Mouse (Mus musculus): ENCODE measurements around the gene Gab1. TPM values are rescaled to one million over a fixed set of nuclear protein-coding genes. Genes with fewer than 3 reads are reported as not detected.

The Gab1 gene
- total RNA-seq, 2 experiments from 2014 or later, result 34.6 TPM

GRCm38 (mm10) chr8:80845284-80845683 lies 35.0 kb downstream of the Gab1 start:
- DNase-seq (ENCODE audit: low spot score in 2 of 2), result no peak

DNA sequence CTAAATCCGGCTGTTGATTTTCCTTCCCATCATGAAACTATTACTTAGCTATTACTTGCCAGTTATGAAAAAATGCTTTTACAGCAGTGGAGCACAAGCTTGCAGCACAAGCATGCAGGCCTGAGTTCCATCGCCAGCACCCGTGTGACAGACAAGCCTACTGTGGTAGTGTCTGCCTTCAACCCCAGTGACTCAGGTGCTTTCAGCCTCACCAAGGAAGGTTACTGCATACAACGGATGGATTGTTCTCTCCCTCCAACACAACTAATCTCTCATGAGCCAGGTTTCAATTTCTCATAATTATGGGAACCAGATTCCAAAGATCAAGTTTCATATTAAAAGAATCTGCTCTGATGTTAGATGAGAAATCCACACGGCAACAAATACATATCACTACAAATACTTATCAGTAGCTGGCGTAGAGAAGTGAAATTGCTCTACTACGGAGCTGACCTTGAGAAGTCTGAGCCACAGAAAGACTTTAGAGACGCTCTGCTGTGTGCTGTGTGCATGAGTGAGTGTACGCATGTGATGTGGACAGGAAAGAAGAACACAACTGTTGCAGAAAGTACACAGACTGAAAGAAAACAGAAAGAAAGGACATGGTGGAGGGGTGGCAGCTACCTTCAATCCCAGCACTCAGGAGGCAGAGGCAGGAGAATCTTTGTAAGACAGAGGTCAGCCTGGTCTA lies 36.4 kb downstream of the Gab1 start:
- DNase-seq (ENCODE audit: low spot score in 2 of 2), result no peak

DNA sequence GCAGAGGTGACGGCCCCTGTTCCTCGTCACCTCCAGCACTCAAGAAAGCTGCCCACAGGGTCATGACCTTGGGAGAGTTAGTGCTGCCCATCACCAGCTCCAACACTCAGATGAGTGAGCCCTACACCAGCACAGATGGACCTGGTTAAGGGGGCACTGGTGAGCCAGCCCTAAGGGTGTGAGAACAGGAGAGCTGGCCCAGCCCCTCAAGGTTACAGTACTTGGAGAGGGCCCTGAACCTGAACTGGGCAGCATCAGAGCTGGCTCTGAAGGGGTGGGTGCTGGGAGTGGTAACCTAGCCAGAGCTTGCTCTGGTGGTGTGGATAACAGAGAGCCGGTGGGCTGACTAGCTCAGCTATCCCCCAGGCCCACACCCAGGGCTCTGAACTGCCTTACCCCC lies 37.8 kb downstream of the Gab1 start:
- DNase-seq (ENCODE audit: low spot score in 2 of 2), result no peak

- no peak for DNase-seq (ENCODE audit: low spot score in 2 of 2)
These were observed 40.2 kb downstream of the Gab1 start for GRCm38 (mm10) chr8:80840090-80840489.

DNA sequence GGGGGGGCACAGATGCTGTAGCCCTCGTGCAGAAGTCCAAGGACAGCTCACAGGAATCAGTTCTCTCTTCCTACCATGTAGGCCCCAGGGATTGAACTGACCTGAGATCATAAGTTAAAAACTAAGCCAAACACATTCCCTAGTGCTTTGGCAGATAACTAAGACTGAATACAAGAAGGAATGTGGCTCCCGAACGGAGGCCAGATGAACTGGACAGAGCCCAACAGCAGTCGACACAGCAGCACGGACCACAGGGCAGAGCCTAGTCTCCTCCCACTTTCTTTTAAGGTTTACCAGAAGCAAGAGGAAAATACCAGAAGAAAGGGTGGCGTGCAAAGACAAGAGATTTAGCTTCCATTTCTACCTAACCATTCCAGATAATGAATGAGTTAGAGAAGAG lies 42.1 kb downstream of the Gab1 start:
- no peak for DNase-seq (ENCODE audit: low spot score in 2 of 2)

DNA sequence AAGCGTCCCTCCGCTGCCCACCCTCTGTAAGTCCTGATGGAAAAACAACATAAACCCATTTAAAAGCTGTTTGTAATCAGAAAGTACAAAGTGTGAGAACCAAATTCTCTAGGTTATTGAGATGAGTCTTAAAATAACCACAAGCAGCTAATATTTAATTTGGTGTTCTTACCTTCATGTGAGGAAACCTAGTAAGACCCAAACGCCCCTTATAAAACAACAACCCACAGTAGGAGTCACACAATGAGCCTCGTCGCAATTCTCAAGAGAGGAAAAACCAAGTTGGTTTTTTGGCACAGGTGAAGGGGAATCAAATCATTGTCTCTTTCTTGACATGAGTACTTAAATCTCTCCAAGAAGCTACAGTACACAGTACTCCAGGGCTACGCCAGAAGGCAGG lies 44.9 kb downstream of the Gab1 start:
- no peak for DNase-seq (ENCODE audit: low spot score in 2 of 2)

DNA sequence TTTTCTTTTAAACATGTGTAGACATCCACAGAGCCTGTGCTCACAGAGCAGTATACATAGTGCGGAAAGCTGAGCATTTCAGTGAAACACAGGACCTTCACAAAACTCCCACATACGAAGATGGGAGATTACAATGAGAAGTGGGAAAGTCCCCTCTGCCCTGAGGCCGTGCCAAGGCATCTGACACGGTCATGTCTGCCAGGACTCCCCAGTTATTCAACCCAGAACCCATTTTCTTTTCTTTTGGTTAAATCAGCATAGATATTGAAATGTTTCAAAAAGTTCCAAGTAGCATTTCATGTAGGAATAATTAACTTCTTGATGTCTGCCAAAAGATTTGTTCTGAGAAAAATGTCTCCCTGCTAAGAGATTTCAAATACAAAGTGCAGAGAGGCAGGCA lies 45.9 kb downstream of the Gab1 start:
- no peak for DNase-seq (ENCODE audit: low spot score in 2 of 2)

DNA sequence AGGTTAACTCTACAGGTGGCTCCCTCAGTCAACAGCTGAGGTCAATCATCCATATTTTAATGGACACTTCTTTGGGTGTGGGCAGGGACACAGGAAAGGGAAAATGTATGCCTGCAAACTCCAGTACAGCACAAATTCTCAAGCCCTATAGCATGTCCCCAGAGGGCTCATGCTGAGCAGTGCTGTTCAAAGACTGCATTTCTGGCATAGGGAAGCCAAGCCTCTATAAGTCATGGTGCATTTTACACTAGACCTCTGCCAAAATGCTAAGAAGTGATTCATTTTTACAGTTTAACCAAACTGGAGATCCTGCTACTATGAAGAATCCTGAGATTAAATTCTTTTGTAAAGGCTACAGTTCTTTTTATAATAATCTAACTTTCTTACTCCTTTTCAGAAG lies 47.8 kb downstream of the Gab1 start:
- no peak for DNase-seq (ENCODE audit: low spot score in 2 of 2)

DNA sequence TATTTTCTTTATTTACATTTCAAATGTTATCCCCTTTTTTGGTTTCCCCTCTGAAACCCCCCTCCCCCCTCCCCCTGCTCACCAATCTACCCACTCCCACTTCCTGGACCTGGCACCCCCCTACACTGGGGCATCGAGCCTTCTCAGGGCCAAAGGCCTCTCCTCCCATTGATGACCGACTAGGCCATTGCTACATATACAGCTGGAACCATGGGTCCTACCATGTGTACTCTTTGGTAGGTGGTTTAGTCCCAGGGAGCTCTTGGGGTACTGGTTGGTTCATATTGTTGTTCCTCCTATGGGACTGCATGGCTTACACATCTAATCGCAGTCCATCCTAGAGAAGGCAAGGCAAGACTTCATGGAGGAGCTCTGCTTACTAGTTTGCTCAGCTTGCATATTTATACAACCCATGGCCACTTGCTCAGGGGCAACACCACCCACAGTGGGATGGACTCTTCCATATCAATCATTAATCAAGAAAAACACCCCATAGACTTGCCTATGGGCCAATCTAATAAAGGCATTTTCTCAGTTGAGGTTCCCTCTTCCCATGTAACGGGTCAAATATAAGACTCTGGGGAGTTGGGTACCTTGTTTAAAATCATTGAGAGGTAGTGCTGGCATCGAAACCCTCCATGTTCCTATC lies 48.3 kb downstream of the Gab1 start:
- DNase-seq (ENCODE audit: low spot score in 2 of 2), result no peak

- DNase-seq (ENCODE audit: low spot score in 2 of 2), result peak in 1 of 2 experiments; percentile 14
These were observed 49.4 kb downstream of the Gab1 start for GRCm38 (mm10) chr8:80830724-80831566.

DNA sequence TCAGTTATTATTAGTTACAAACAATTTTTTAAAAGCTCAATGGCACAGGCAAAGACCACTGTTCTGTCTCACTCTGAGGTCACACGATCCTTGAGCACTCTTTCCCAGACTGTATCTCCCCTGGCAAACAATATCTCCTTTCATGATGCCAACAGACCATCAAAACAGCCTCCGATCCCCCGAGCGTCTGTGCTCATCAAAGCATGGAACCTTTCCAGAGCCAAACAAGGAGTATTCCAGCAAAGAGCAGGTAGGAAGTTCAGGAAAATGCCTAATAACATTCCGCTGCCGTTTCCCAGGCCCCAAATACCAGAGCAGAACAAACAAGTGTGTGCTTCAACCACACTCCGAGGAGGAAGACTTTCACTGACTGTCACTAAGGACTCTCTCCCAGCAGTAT lies 50.2 kb downstream of the Gab1 start:
- DNase-seq (ENCODE audit: low spot score in 2 of 2), result no peak

DNA sequence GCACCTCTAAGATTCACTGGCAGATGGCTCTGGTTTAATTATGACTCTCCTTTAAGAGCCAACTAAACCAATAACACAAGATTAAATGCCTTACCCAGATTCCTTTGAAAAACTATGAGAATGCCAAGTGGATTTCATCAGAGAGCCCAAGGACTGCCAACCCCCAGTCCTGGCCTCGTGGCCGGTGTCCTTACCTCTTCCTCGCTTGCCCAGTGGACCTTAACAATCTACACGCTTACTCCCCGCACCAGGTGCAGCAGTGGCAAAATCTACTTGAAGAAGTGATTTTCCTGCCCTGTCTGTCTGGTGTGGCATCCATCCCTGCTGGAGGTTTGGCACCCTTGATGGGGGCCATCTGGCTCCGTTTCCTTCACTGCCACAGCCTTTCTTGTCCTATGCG lies 53.3 kb downstream of the Gab1 start:
- no peak for DNase-seq (ENCODE audit: low spot score in 2 of 2)

GRCm38 (mm10) chr8:80825136-80825535 lies 55.2 kb downstream of the Gab1 start:
- DNase-seq (ENCODE audit: low spot score in 2 of 2), result no peak

DNA sequence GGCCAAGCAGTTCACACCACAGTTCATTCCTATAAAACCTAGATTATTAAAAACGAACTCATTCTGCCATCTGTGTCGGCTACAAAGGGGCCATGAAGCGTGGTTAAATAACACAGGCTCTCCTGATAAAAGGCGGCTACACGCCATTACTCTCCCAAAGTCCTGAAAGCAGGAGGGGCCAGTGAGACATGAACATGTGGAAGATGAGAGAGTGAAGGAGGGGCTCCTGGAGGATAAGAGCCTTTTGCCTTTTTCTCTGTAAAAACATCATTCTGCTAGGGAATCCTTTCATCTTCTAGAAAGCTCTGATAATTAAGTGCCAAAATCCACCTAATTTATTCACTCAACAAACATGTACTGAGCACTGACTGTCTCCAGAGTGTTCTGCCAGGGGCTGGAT lies 55.9 kb downstream of the Gab1 start:
- no peak for DNase-seq (ENCODE audit: low spot score in 2 of 2)

DNA sequence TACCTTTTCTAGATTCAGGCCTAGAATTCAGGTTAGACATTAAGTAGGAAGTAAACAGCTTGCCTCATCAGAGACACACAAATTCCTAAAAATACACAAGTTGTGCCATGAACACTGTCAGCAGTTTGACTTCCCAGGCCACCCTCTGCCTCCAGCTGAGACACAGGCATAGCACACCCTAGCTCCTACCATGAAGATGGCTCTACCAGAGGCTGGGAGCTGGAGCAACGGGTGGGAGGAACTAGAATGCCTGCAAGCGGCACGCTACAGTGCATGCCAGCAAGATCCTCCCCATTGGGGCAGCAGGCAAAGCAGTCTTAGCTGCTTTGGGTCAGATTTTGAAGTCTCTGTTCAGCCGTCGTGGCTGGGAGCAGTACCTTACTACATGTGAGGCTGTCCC lies 57.1 kb downstream of the Gab1 start:
- no peak for DNase-seq (ENCODE audit: low spot score in 2 of 2)

- DNase-seq (ENCODE audit: low spot score in 2 of 2), result no peak
These were observed 58.7 kb downstream of the Gab1 start for GRCm38 (mm10) chr8:80821367-80822225.

- DNase-seq (ENCODE audit: low spot score in 2 of 2), result no peak
These were observed 61.3 kb downstream of the Gab1 start for GRCm38 (mm10) chr8:80818978-80819377.

DNA sequence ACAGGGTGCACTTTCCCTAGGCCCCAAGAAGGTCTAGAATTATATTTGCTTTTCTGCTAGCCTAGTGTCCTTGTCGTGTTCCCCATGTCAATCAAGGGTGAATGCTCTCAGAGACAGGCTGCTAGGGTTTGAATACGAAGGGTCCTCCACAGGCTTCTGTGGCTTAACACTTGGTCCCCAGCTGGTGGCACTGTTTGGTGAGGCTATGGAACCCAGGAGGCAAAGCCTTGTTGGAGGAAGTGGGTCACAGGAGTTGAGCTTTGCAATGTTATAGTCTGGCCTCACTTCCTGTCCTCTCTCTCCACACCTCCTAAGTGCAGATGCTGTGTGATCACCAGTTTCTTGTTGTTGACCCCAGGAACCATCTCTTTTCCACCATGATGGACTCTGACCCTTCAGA lies 63.3 kb downstream of the Gab1 start:
- no peak for DNase-seq (ENCODE audit: low spot score in 2 of 2)

GRCm38 (mm10) chr8:80815179-80815578 lies 65.1 kb downstream of the Gab1 start:
- DNase-seq (ENCODE audit: low spot score in 2 of 2), result no peak

DNA sequence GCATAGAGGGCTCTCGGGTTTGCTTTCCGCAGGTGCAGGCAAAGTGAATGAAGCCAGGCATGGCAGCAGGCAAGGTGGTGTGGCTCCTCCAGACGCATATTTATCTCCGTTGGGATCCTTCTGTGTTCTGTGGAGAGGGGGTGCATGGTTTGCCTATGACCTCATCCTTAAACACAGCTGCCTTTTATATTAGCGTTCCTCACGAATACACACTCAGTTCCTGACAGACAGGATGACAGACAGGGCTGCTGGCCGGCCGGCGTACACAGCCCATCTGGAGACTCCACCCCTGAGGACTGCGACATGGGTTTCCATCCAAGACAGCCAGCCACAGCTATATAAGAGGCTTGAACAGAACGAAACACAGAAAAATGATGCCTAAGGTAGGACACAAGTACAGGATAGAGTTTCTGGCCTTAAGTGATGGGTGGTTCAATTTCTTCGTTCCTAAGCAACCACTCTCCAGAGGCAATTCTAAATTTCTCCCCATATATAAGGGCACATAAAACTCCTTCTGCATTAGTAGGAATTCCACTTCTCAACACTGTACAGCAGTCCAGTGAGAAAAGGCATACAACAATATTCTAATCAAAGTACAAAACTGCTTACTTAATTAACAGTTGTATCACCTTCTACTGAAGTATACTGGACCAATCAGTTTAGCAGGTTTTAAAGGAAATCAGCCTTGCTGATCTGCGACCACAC lies 66.1 kb downstream of the Gab1 start:
- DNase-seq (ENCODE audit: low spot score in 2 of 2), result no peak

GRCm38 (mm10) chr8:80813439-80813838 lies 66.9 kb downstream of the Gab1 start:
- DNase-seq (ENCODE audit: low spot score in 2 of 2), result no peak

All from adrenal gland, postnatal 4 days (tissue).